ENCODE assay signal across 14 mouse cellular contexts in the genomic region with DNA sequence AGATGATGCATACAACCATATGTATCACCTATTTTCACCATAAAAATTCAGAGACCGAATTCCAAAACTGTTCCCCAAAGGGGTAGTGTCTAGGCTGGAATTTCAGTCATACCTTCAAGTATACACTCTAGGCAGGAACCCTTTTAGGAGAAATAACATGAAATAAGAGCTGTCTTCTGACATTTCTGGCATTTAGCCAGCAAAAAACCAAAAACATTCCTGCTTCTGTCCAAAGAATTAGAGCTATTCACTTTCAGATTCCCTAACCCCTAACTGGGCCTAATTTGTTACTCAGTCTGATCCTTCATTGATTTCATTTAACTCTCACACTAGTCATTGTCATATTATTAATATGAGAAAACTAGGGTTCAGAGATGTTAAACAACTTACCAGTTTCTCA.
"Had no signal": no experiment of that assay in that cellular context is flagged by ENCODE, and none has a peak within 500 bp of the region (broad histone marks: within the 10 kb centered on the region; RNA-seq: fewer than 3 reads in every experiment).

No protein-coding gene starts in this region.

- H3K4me2 ChIP-seq: lung, embryonic 14.5 days; midbrain, embryonic 12.5 days; neural tube, embryonic 12.5 days; stomach, embryonic 15.5 days had no signal

- H3K36me3 ChIP-seq: midbrain, embryonic 10.5 days; midbrain, embryonic 12.5 days; neural tube, embryonic 12.5 days; stomach, embryonic 15.5 days had no signal

- H3K27me3 ChIP-seq: midbrain, embryonic 12.5 days; neural tube, embryonic 12.5 days; stomach, embryonic 15.5 days had no signal

- H3K4me3 ChIP-seq: midbrain, embryonic 10.5 days; midbrain, embryonic 12.5 days; neural tube, embryonic 12.5 days; stomach, embryonic 15.5 days had no signal

- DNase-seq: lung, adult 18-20 months; lung, embryonic 14.5 days; lung, postnatal 10 days; lung, postnatal 4 days; midbrain, embryonic 14.5 days; right cerebral cortex, postnatal 14 days; thymus, adult 2 months; thymus, postnatal 25 days; thymus, postnatal 4 days had no signal

- H3K4me1 ChIP-seq: midbrain, embryonic 10.5 days; midbrain, embryonic 12.5 days; neural tube, embryonic 12.5 days; stomach, embryonic 15.5 days had no signal

- H3K9ac ChIP-seq: lung, embryonic 14.5 days; midbrain, embryonic 12.5 days; neural tube, embryonic 12.5 days; stomach, embryonic 15.5 days had no signal

- H3K27ac ChIP-seq: midbrain, embryonic 10.5 days; midbrain, embryonic 12.5 days; neural tube, embryonic 12.5 days; stomach, embryonic 15.5 days; stomach, postnatal 0 days had no signal
